7 mouse cellular contexts compared by ENCODE assay signal in genomic region chr9:37144696-37145095, GRCm38 (mm10). TPM values are rescaled to one million over a fixed set of nuclear protein-coding genes. Genes with fewer than 3 reads are reported as not detected.
DNase-seq lines count a peak whose midpoint lies in the region; ATAC-seq lines count a peak whose summit lies in the region.

No protein-coding gene starts in this region.

- H3K4me1 ChIP-seq in forebrain, embryonic 16.5 days (replicated peaks; ENCODE audit: control insufficient read depth, insufficient read depth, low read length): peaks cover 28% of the 10 kb centered on the region
- 0 out of 2 replicates have a peak, but pooled peaks cover 4% of the 10 kb centered on the region for H3K4me1 ChIP-seq in liver, embryonic 13.5 days (replicated peaks)

- peak overlapping the region; percentile 85 for H3K9ac ChIP-seq in forebrain, embryonic 16.5 days (replicated peaks; ENCODE audit: low read depth, low read length)
- no peak overlapping the region for H3K9ac ChIP-seq in liver, embryonic 13.5 days

- H3K4me2 ChIP-seq in forebrain, embryonic 16.5 days (ENCODE audit: low read length): peak overlapping the region; percentile 51
- peak overlapping the region; percentile 69 for H3K4me2 ChIP-seq in liver, embryonic 13.5 days

- H3K4me3 ChIP-seq in forebrain, embryonic 16.5 days (replicated peaks; ENCODE audit: low read length): peak overlapping the region; percentile 60
- H3K4me3 ChIP-seq in liver, embryonic 13.5 days (replicated peaks): peak overlapping the region; percentile 50; the same call in 1 of the 2 replicates

- 6% methylated on average over 6 of the region's 6 CpGs for WGBS in forebrain, embryonic 16.5 days
- 8% methylated on average over 6 of the region's 6 CpGs for WGBS in liver, embryonic 13.5 days (ENCODE audit: insufficient replicate concordance)

- peak; percentile 50 to 53 for DNase-seq in right cerebral cortex, postnatal 10 days (ENCODE audit: low spot score in 2 of 2)
- no peak for DNase-seq in right cerebral cortex, postnatal 14 days
- no peak for DNase-seq in liver, embryonic 13.5 days
- peak; percentile 24 for DNase-seq in yolk sac, embryonic 10.5 days (ENCODE audit: low spot score)
- DNase-seq in urinary bladder, postnatal 14 days (ENCODE audit: low spot score): no peak

- no peak overlapping the region for H3K27ac ChIP-seq in forebrain, embryonic 16.5 days (ENCODE audit: low read length)
- no peak overlapping the region for H3K27ac ChIP-seq in liver, embryonic 13.5 days

- H3K27me3 ChIP-seq in forebrain, embryonic 16.5 days (replicated peaks; ENCODE audit: control insufficient read depth, insufficient read depth, low read length): 0 out of 2 replicates have a peak, but pooled peaks cover 2% of the 10 kb centered on the region
- peaks cover 86% of the 10 kb centered on the region for H3K27me3 ChIP-seq in liver, embryonic 13.5 days

- no peaks in the 10 kb centered on the region for H3K36me3 ChIP-seq in forebrain, embryonic 16.5 days (ENCODE audit: control insufficient read depth, insufficient read depth)
- H3K36me3 ChIP-seq in liver, embryonic 13.5 days: no peaks in the 10 kb centered on the region

- ATAC-seq in forebrain, embryonic 16.5 days: no peak
- no peak for ATAC-seq in liver, embryonic 13.5 days (ENCODE audit: low read depth)
- no peak for ATAC-seq in megakaryocyte-erythroid progenitor cell, adult 5-6 weeks (replicated peaks; ENCODE audit: low FRiP score, low TSS enrichment, poor library complexity, severe bottlenecking)

- H3K9me3 ChIP-seq in forebrain, embryonic 16.5 days (ENCODE audit: control insufficient read depth, low read length): no peaks in the 10 kb centered on the region
- H3K9me3 ChIP-seq in liver, embryonic 13.5 days (replicated peaks): no peaks in the 10 kb centered on the region

RNA-seq across cellular contexts. Expression of gene Pknox2, which starts 2.5 kb away (rescaled TPM):
- polyA plus RNA-seq in forebrain, embryonic 16.5 days (2015; fragmentation: Nextera tagmentation; extraction: Ambion mirVana): 24.5 and 26.9 TPM in 2 replicates
- polyA plus RNA-seq in liver, embryonic 13.5 days (2015; fragmentation: Nextera tagmentation; extraction: Ambion mirVana): 0.36 and 0.50 TPM in 2 replicates
- total RNA-seq in megakaryocyte-erythroid progenitor cell, adult 5-6 weeks (2014; fragmentation: Nextera tagmentation): not detected in 2 replicates
- not detected in 2 replicates for total RNA-seq in megakaryocyte-erythroid progenitor cell, adult 5-6 weeks (2017)

Comparison
In these comparisons a context has a peak if more than half of its experiments do, and no peak if none do; other contexts are left out.
1. DNase-seq: peak in right cerebral cortex, postnatal 10 days (2 of 2) and yolk sac, embryonic 10.5 days (single experiment); none in right cerebral cortex, postnatal 14 days (single experiment), liver, embryonic 13.5 days (single experiment) and urinary bladder, postnatal 14 days (single experiment).
2. RNA of gene Pknox2, which starts 2.5 kb away (polyA plus RNA-seq): 24.5 to 26.9 TPM in forebrain, embryonic 16.5 days; 0.36 to 0.50 TPM in liver, embryonic 13.5 days; every median in the first group is over 10 times any median in the second.